Mouse (Mus musculus) layer of hippocampus, adult 6 months (tissue): ENCODE results near the gene Ano1. TPM values are rescaled to one million over a fixed set of nuclear protein-coding genes. Genes with fewer than 3 reads are reported as not detected.

ENCODE experiments used
- long read RNA-seq, 2 experiments: library from polyadenylated mRNA; unstranded; transcript quantifications; one replicate each; pipeline ENCODE4 v2.0.0; 2019 to 2020
- polyA plus RNA-seq: library from polyadenylated mRNA; unstranded; fragments of <200 nt; fragmentation: Nextera tagmentation; gene quantifications from 2 replicates; pipeline ENCODE4 v1.2.3, GENCODE M21; 2021

The Ano1 gene
- polyA plus RNA-seq = 1.5 and 1.9 TPM in 2 replicates
- long read RNA-seq, experiment 1, partial matches to known transcripts = 0 of 1 reads
- long read RNA-seq, experiment 1, other reads (novel, unspliced or antisense) = 1 of 1 reads
- long read RNA-seq, experiment 2, full-length matches to known transcripts = 1 of 7 reads
- long read RNA-seq, experiment 2, partial matches to known transcripts = 4 of 7 reads
- long read RNA-seq, experiment 2, other reads (novel, unspliced or antisense) = 2 of 7 reads

DNA sequence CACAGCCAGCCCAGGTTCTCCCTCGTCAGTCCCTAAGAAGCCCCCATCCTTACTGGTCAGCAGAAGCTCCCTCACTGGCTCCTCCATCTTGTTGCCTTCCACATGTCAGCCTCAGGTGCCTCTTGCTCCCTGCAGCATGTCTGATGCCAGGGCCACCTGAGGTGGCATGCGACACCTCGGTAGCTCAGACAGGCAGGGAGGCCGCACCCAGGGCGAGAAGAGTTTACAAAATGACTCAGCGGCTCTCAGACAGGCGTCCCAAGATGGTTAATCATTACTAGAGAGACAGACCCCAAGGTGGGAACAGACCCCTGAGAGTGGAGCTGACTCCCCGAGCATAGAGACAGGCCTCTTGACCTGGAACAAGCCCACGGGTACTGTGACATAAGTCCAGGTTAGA is at the start of gene Ano1:
Gene Ano1, minus strand, starts transcription at position 142 of the 400 bp plus-strand sequence.

DNA sequence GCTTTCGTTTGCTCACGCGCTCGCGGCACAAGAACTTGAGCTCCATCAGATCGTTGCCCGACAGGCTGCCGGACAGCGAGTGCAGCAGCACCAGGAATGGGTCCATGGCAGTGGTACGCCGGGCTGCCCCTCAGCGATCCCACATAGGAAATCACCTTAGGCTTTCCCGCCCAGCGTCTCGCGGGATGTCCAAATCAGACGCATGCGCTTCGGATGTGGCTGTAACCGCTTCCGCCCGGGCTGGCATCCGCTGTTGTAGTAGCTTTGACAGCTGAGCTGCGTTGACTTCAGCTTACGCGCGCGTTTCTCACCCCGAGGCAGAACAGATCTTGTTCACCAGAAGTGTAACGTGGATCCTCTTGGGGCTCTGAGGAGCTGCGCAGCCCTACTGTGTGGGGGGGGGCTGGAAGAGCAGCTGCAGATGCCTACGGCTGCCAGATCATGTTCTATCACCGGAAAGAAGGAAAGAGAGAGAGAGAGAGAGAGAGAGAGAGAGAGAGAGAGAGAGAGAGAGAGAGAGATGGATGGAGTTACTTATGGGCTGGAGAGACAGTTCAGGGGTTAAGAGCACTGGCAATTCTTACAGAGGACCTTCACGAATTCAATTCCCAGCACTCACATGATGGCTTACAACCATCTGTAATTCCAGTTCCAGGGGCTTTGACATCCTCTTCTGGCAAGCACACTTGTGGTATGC is 169.3 kb downstream of the Ano1 start, which contains the start of gene Fadd:
Gene Fadd, minus strand, starts transcription at position 180 of the 697 bp plus-strand sequence.

DNA sequence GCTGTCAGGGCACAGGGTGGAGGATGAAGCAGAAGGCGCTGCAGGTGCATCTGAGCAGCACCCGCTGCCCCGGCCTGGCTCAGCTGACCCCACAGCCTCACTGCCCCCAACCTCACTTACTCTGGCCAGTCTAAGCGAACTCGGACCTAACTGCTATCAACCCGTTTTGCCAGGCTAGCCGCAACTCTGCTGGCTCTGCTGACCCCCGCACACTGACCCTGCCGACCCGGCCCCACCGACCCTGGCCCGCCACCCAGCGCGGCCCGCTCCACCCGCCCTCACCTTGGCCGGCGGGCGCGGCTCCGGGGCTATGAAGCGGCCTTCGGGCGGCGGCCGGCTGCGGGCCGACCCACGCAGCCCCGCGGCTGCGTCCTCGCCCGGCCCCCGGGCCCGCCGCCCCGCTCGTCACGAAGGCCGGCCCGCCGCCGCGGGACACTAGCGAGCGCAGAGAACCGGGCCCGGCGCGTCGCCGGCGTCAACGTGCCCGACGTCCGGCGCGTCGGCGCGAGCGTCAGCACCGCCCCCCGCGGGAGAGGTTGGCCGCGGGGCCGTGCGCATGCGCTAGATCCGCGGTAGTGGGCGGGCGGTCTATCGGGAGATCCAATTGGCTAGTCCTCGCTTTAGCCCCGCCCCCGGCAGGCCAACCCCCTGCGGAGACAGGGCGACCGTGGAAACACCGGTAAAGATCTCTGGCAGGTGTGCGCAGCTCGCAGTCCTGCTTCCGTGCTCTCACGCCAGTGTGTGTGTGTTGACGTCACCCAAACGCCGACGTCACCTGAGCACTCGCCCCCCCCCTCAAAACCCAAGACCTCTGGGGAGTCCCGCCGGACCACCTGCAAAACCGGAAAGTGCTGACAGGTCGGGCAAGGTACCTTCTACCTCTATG is 198.3 kb downstream of the Ano1 start, which contains the start of gene Ppfia1:
Gene Ppfia1, minus strand, starts transcription at position 493 of the 886 bp plus-strand sequence.

Other genes with a start within 250 kb of the Ano1 start
- gene Ppfia1, start 198.2 kb downstream of the Ano1 start, polyA plus RNA-seq = 4.1 and 5.5 TPM in 2 replicates
- 2.0 TPM in 2 replicates for gene Fadd, start 169.5 kb downstream of the Ano1 start, polyA plus RNA-seq
- 0.26 and 0.55 TPM in 2 replicates for gene Fgf3, start 86.1 kb upstream of the Ano1 start, polyA plus RNA-seq
- not detected in 2 replicates for gene Fgf4, start 95.4 kb upstream of the Ano1 start, polyA plus RNA-seq
- gene Fgf15, start 144.6 kb upstream of the Ano1 start, polyA plus RNA-seq = not detected in 2 replicates
- 14.3 and 18.6 TPM in 2 replicates for gene LTO1, start 163.1 kb upstream of the Ano1 start, polyA plus RNA-seq
- gene Ccnd1, start 188.0 kb upstream of the Ano1 start, polyA plus RNA-seq = 17.6 and 17.7 TPM in 2 replicates